Mouse (Mus musculus): ENCODE data around the gene Amdhd1.

Gene Amdhd1

GRCm38 (mm10) chr10:93540431-93541210, 788 bp upstream of the Amdhd1 start, which contains the start of gene Ccdc38:
Gene Ccdc38 (plus strand): TSS chr10:93540632.
- peak; percentile 67 for DNase-seq (ENCODE audit: low read depth, low spot score)

- DNase-seq (ENCODE audit: low read depth, low spot score): no peak
Observed at GRCm38 (mm10) chr10:93538818-93539217, 1.0 kb downstream of the Amdhd1 start.

DNA sequence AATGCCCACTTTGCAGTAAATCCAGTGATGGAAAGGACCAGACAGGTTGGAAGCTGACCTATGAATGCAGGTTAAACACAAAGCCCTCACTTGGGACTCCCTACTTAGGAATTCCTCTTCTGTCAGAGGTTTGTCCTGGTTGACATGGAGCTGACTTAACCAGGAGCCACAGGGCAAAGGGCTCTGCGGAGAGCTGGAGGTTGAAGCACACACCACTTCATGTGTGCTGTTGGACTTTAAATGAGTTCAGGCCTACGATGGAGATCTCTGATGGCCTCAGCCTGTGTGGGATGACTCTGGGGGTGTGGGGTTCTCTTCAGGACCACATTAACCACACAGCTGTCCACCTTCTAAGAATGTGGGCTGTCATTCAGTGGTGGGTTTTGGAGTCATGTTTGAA, 1.5 kb downstream of the Amdhd1 start:
- no peak for DNase-seq (ENCODE audit: low read depth, low spot score)

DNA sequence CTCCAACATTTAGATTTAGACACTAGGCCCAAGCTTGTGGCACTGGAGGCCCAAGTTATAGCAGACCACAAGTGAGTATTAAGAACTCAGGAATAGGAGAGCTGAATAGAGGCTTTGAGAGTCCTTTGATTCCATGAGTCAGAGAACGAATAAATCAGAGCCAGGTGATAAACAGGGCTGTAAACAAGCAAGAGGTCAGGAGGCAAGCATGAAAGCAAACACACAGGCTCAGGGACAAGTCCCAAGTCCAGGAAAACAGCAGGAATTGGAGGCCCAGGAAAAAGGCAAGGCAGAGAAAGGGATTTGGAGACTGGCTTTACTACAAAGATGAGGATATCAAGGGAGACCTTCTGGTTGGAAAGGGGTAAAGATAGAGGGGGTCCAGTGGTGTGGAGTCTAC, 14.5 kb downstream of the Amdhd1 start:
- no peak for DNase-seq (ENCODE audit: low read depth, low spot score)

- no peak for DNase-seq (ENCODE audit: low read depth, low spot score)
Observed at GRCm38 (mm10) chr10:93520994-93521393, 18.8 kb downstream of the Amdhd1 start.

DNA sequence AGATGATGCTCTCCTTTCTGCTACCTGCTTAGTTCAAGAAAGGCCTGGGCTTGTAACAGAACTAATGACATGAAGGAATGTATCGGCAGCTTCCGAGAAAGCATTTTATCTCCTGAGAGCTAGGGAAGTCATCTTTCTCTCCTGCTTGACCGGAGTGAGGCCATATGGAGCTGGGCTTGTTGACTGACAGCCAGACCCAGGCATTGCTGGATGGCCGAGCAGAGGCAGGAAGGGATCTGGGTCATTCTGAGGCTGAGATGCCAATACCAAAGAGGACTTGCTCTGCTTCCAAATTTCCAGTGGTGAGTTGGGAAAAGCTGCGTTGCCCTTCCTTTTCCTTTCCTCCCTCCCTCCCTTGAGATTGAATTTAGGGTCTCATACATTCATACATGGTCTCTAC, 20.1 kb downstream of the Amdhd1 start:
- DNase-seq (ENCODE audit: low read depth, low spot score): no peak

- no peak for DNase-seq (ENCODE audit: low read depth, low spot score)
Observed at GRCm38 (mm10) chr10:93519159-93519558, 20.7 kb downstream of the Amdhd1 start.

DNA sequence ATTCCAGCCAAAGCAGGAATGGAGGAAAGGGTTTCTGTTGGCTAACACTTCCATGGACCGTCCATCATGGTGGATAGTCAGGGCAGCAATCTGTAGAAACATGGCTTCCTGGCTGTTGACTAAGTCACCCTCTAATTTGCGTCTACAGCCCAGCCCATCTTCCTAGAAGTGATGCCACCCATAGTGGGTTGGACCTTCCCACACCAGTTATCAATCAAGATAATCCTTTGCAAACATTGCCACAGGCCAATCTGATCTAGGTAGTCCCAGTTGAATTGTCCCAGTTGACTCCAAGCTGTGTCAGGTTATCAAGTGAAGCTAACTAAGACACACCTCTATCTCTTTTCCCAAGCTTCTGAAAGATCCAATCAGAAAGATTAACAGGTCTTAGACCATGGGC, 21.2 kb downstream of the Amdhd1 start:
- no peak for DNase-seq (ENCODE audit: low read depth, low spot score)

DNA sequence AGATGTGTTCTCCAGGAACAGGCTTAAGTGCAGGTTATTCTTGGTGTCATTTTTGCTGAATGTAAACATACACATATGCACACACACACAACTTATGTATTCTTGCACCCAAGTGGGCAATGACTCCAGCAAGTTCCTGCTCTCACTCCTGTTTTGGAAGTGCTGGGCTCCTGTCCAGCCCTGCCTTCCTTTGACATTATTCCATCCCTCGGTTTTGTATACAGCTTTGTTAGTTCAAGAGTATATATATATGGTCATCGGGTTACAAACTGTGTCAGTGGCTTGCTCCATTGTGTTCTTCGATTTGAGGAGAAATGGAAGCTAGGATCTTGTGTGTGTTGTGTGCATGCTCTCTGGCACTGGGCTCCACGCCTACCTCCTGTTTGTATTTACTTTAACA, 21.6 kb downstream of the Amdhd1 start:
- no peak for DNase-seq (ENCODE audit: low read depth, low spot score)

DNA sequence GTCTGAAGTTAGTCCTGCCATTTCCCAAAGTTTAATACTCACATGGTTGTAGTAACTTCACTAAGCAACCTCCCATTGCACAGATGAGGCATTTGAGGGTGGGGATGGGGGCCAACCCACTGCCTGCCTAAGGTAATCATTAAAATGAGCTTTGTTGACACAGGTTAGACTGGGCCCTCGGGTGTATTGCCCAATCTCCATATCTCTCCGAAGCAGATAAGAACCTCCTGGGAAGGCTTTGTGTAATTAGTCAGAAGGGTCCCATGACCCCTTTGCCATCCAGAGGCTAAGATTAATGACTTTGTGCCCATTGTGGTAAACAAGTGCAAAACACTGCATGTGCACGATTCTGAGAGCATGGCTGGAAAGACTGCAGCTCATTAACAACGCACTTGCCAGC, 22.1 kb downstream of the Amdhd1 start:
- DNase-seq (ENCODE audit: low read depth, low spot score): no peak

- no peak for DNase-seq (ENCODE audit: low read depth, low spot score)
Observed at GRCm38 (mm10) chr10:93515927-93516326, 23.9 kb downstream of the Amdhd1 start.

GRCm38 (mm10) chr10:93515419-93515818, 24.4 kb downstream of the Amdhd1 start:
- peak; percentile 14 for DNase-seq (ENCODE audit: low read depth, low spot score)

DNA sequence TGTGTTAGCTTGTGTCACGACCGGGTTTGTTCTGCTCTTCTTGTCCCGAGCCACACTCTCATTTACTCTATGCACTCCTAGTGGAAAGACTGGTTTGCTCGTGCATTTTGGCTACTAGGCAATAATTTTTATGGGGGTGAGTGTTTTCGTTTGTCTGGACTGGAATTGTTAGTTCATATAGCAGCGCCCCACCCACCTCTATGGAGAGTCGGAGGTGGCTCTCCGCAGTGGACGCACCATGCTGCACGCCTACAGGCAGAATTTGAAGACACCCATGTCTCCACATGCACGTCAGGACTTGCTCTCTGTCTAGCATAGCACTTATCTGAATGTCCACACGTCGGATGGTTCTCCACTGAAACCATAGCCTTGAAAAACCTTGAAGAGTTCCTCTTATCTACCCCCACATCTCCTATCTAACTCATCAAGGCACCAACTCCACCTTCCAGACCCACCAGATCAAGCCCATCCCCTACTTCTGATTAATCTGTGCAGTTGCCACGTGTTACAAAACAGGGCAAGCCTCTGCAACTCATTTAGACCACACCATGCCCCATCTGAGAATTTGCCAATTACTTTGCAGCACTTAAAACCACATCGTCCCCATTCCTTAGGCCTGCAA, 30.2 kb downstream of the Amdhd1 start:
- no peak for DNase-seq (ENCODE audit: low read depth, low spot score)

DNA sequence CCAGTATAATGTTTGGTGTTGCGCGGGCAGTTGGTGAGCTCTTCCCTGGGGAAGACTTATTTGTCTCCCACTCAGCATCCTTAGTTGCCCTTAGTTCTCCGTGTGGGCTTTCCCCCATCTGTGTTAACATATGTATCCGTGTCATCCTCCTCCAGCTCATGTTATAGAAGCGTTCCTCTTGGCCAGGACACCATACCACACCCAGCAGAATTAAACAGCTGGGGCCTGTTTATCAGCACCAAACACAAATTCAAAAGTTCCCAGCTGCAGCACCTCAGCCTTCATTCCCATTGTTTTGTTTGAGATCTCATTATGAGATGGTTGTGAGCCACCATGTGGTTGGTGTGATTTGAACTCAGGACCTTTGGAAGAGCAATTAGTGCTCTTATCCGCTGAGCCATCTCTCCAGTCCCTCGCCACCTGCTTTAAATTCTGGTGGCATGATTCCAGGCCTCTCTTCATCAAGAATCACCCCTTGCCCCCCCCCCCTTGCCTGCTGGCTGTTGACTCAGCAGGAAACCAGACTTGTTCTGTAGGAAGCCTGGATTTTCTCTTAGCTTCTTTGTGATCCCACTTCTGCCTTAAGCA, 31.4 kb downstream of the Amdhd1 start:
- no peak for DNase-seq (ENCODE audit: low read depth, low spot score)

- no peak for DNase-seq (ENCODE audit: low read depth, low spot score)
Observed at GRCm38 (mm10) chr10:93501346-93501745, 38.5 kb downstream of the Amdhd1 start.

DNA sequence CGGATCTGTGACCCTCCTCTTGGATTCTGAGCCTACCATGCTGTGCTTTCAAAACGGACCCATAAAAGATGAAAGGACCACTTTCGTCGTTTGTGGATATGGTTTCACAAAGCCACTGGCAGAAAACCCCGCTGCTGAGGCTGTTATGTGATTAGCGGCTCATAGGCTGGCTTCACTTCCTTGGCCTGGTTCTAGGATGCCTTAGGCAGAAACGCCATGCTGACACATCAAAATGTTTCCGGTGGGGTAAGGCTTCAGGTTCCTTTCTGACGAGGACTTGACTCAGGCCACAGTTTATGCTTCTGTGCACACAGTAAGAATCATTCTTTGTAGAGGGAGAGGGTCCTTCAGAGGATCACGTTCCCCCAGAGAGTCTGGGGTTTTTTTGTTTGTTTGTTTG, 39.0 kb downstream of the Amdhd1 start:
- no peak for DNase-seq (ENCODE audit: low read depth, low spot score)

- DNase-seq (ENCODE audit: low read depth, low spot score): no peak
Observed at GRCm38 (mm10) chr10:93490451-93490850, 49.4 kb downstream of the Amdhd1 start.

- DNase-seq (ENCODE audit: low read depth, low spot score): no peak
Observed at GRCm38 (mm10) chr10:93488828-93489226, 51.0 kb downstream of the Amdhd1 start.

DNA sequence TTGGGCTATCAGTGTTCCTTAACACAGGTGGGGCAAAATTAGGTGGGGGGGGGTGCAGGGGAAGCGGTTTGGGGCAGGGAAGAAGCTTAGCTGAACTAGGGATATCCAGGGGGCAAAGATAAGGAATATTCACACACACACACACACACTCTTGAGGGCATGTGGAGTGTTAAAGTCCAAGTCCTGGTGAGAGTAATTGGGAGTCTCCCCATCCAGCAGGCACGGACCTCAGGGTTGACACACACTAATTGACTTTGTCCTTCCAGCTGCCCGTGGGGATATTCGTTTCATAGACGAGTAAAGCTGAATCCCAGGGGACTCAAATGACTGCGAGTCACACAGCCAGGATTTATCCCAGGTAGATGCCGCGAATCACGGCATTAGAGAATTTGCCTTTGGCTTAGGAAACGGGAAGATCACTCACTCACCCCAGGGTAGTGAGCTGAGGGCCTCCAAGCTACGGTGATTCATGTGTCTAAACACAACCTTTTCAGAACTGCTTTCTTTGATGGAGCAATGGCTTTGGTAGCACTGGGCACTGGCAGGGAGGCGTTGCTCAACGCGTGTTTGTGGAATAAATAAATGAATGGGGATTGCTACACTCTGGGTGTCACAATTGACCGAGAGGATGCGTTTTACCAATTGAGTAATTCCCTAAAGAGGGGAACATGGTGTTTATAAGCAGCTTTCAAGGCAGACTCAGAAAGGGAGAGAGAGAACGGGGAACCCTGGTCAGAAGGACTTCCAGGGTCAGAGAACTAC, 51.6 kb downstream of the Amdhd1 start, which contains the start of gene Hal:
TSS of gene Hal (plus strand) at position 703 of the 762 bp plus-strand sequence.
- DNase-seq (ENCODE audit: low read depth, low spot score): no peak

DNA sequence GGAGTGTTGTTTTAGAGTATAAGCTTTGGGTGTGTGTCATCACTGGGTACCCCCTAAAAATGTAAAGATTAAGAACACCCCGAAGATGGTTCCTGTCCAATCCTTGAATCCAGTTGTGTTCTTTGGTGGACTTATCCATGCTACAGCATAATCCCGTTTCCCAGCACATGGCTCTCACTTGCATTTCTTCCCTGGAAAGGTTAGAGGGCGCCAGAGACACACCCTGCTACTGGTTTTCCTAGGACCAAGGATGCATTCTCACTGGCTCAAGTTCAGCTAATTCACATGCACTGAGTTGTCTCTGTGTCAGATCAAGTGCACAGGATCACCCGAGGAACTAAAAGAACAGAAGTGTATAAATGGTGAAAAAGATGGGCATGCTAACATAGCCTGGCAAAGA, 53.2 kb downstream of the Amdhd1 start:
- no peak for DNase-seq (ENCODE audit: low read depth, low spot score)

DNA sequence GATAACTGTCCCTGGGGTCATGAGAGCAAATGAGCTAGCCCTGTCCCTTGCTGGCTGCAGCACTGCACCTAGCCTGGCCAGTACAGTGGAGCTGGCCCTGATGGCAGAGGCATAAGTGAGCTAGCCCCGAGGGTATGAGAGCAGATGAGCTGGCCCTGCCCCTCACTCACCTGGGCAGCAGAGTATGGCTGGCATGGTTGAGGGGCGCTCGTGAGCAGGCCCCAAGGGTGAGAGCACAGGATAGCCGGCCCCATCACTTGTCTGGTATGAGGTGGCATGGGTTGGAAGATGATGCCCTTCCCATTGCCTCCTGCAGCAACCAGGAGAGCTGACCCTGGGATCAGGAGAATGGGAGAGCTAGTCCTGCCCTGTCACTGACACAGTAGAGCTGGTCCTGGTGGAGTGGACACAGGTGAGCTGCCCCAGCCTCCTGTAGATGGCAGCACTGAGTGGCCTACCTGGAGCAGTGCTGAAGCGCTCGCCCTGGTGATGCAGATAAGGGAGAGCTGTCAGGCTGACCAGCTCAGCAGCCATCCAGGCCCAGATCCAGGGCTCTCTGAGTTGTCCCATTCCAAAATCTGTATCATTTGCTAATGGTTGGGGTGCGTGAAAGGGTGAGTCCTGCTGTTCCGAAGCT, 54.7 kb downstream of the Amdhd1 start:
- peak; percentile 41 for DNase-seq (ENCODE audit: low read depth, low spot score)

GRCm38 (mm10) chr10:93484511-93484910, 55.3 kb downstream of the Amdhd1 start:
- DNase-seq (ENCODE audit: low read depth, low spot score): no peak

Measured in A20 (cell line).